Mouse (Mus musculus) forebrain, embryonic 13.5 days (tissue): Measurements from ENCODE around the gene Ampd1. TPM values are rescaled to one million over a fixed set of nuclear protein-coding genes. Genes with fewer than 3 reads are reported as not detected.

ENCODE experiments used
- ATAC-seq: fragments of 200-750 bp; cut with Nextera tagmentation; 2 replicates; pipeline ENCODE4 v1.8.0; 2017
- H3K27ac ChIP-seq: fragments of 300-500 bp; sonication (generic); 2 replicates; pipeline ENCODE4 v1.5.1; 2015; ENCODE audit warnings: inconsistent platforms, mild to moderate bottlenecking, moderate library complexity
- H3K27me3 ChIP-seq: fragments of 300-500 bp; sonication (generic); 2 replicates; pipeline ENCODE4 v1.6.1; 2015; ENCODE audit warnings: mild to moderate bottlenecking, inconsistent platforms
- H3K36me3 ChIP-seq: fragments of 300-500 bp; sonication (generic); 2 replicates; pipeline ENCODE4 v1.6.1; 2015; ENCODE audit warnings: mild to moderate bottlenecking, inconsistent platforms; ENCODE audit not compliant: poor library complexity, severe bottlenecking
- H3K4me1 ChIP-seq: fragments of 300-500 bp; sonication (generic); 2 replicates; pipeline ENCODE4 v1.6.1; 2015; ENCODE audit warnings: inconsistent platforms
- H3K4me2 ChIP-seq: fragments of 300-500 bp; sonication (generic); 2 replicates; pipeline ENCODE4 v1.6.1; 2015; ENCODE audit warnings: inconsistent platforms, mild to moderate bottlenecking, moderate library complexity
- H3K4me3 ChIP-seq: fragments of 300-500 bp; sonication (generic); 2 replicates; pipeline ENCODE4 v1.5.1; 2015; ENCODE audit warnings: mild to moderate bottlenecking, inconsistent platforms
- H3K9ac ChIP-seq: fragments of 300-500 bp; sonication (generic); 2 replicates; pipeline ENCODE4 v1.6.1; 2015; ENCODE audit warnings: mild to moderate bottlenecking, inconsistent platforms
- H3K9me3 ChIP-seq: fragments of 300-500 bp; sonication (generic); replicated peaks from 2 replicates; pipeline ENCODE4 v1.6.1; 2016; ENCODE audit warnings: inconsistent platforms
- WGBS: fragments of 180-500 bp; shearing (Covaris S2); methylation state at CpG from one replicate; pipeline ENCODE4 v1.1.7; 2015; 5-methylcytosine and 5-hydroxymethylcytosine counted together
- polyA plus RNA-seq: library from polyadenylated mRNA; unstranded; fragments of >200 nt; fragmentation: Nextera tagmentation; extraction: Ambion mirVana; gene quantifications from 2 replicates; pipeline ENCODE4 v1.2.1, GENCODE M21; 2015

The Ampd1 gene
- polyA plus RNA-seq, 1 experiment from 2014 or later = not detected

DNA sequence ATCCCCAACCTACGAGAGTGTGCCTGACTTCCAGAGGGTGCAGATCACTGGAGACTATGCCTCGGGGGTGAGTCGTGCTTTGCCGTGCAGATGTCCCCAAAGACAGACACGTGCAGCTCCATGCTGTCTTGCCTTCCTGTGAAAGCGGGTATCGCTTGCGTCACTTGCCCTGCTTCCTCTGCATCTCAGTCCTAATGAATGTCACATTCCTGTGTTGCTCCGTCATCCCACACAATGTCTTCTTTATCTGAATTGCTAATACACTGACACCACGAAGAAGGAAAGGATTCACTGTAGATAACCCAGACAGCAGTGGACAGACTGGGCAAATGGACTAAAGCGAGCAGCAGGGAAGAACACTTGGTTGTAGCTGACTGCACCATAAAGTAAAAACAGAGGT is 7.2 kb downstream of the Ampd1 start:
- H3K9me3 ChIP-seq = no peaks in the 10 kb centered on the region
- H3K4me2 ChIP-seq = no peak overlapping the region
- no peak for ATAC-seq
- WGBS = 72% methylated on average over 11 of the region's 11 CpGs
- H3K4me1 ChIP-seq = no peaks in the 10 kb centered on the region
- H3K27me3 ChIP-seq = 0 out of 2 replicates have a peak, but pooled peaks cover 2% of the 10 kb centered on the region
- no peaks in the 10 kb centered on the region for H3K36me3 ChIP-seq
- no peak overlapping the region for H3K4me3 ChIP-seq
- H3K27ac ChIP-seq = no peak overlapping the region
- no peak overlapping the region for H3K9ac ChIP-seq

GRCm38 (mm10) chr3:103081861-103082453 is 8.1 kb downstream of the Ampd1 start:
- H3K27ac ChIP-seq = no peak overlapping the region
- no peaks in the 10 kb centered on the region for H3K9me3 ChIP-seq
- H3K4me2 ChIP-seq = no peak overlapping the region
- H3K27me3 ChIP-seq = 0 out of 2 replicates have a peak, but pooled peaks cover 2% of the 10 kb centered on the region
- no peak for ATAC-seq
- H3K9ac ChIP-seq = no peak overlapping the region
- no peaks in the 10 kb centered on the region for H3K4me1 ChIP-seq
- H3K4me3 ChIP-seq = no peak overlapping the region
- no peaks in the 10 kb centered on the region for H3K36me3 ChIP-seq
- 87% methylated on average over 17 of the region's 17 CpGs for WGBS

DNA sequence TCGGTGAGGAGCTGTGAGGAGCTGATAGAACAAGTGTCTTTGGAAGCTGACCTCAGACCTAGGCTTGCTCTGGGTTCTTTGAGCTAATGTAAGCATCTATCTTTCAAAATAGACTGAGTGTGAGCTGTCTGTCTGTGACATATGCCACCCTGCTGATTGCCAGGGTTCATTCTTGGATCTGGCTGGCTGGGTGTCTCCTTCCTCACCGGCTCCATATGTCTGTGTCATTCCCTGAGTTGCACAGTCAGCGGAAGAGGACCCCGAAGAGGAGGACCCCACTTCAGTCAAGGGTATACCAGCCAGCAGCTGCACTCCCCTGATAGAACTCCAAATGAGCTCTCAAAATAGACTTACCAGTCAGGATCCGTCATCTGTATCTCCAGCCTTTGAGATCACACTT is 8.9 kb downstream of the Ampd1 start:
- no peaks in the 10 kb centered on the region for H3K4me1 ChIP-seq
- 95% methylated on average over 5 of the region's 5 CpGs for WGBS
- no peak overlapping the region for H3K4me3 ChIP-seq
- no peak for ATAC-seq
- no peak overlapping the region for H3K9ac ChIP-seq
- H3K36me3 ChIP-seq = no peaks in the 10 kb centered on the region
- no peak overlapping the region for H3K4me2 ChIP-seq
- H3K27ac ChIP-seq = no peak overlapping the region
- H3K27me3 ChIP-seq = 0 out of 2 replicates have a peak, but pooled peaks cover 2% of the 10 kb centered on the region
- H3K9me3 ChIP-seq = no peaks in the 10 kb centered on the region

- Histone ChIP-seq H3K4me2 (no peak overlapping the region), H3K9ac (no peak overlapping the region), H3K4me1 (no peaks in the 10 kb centered on the region), H3K9me3 (no peaks in the 10 kb centered on the region), H3K4me3 (no peak overlapping the region), H3K36me3 (no peaks in the 10 kb centered on the region), H3K27me3 (no peaks in the 10 kb centered on the region), H3K27ac (no peak overlapping the region)
- no peak for ATAC-seq
- 89% methylated on average over 3 of the region's 3 CpGs for WGBS
These were observed 12.2 kb downstream of the Ampd1 start for GRCm38 (mm10) chr3:103085986-103086385.

DNA sequence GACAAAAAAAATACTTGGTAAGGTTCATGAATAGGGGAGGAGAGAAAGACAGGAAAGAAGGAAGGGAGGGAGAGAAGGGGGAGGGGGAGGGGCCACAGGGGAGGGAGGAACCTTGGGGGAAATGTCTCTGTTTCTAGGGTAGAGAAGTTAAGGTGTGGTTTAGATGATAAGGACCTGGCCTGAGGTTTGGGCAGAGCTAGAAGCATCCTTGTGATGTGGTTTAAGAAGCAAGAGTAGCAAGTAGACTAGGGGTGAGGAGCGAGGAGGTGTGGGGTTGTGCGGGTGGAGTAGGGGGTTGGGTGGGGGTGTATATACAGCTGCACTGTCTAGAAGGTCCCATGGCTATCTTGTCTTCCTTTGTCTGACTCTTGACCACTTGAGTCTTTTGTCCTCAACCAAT is 17.9 kb downstream of the Ampd1 start:
- Histone ChIP-seq H3K36me3 (no peaks in the 10 kb centered on the region), H3K9ac (no peak overlapping the region), H3K27ac (no peak overlapping the region), H3K4me2 (no peak overlapping the region), H3K4me3 (no peak overlapping the region), H3K4me1 (no peaks in the 10 kb centered on the region), H3K27me3 (no peaks in the 10 kb centered on the region), H3K9me3 (no peaks in the 10 kb centered on the region)
- ATAC-seq = no peak
- WGBS = 100% methylated on average over 2 of the region's 2 CpGs

- Histone ChIP-seq H3K4me2 (no peak overlapping the region), H3K4me1 (peaks cover 13% of the 10 kb centered on the region), H3K36me3 (no peaks in the 10 kb centered on the region), H3K9ac (no peak overlapping the region), H3K4me3 (no peak overlapping the region), H3K27me3 (peaks cover 21% of the 10 kb centered on the region), H3K9me3 (no peaks in the 10 kb centered on the region), H3K27ac (no peak overlapping the region)
- WGBS = 83% methylated on average over 23 of the region's 23 CpGs
- ATAC-seq = no peak
These were observed 24.8 kb downstream of the Ampd1 start for GRCm38 (mm10) chr3:103098662-103099061.

GRCm38 (mm10) chr3:103099667-103100066 is 25.9 kb downstream of the Ampd1 start:
- Histone ChIP-seq H3K9me3 (no peaks in the 10 kb centered on the region), H3K4me1 (peaks cover 13% of the 10 kb centered on the region), H3K4me2 (no peak overlapping the region), H3K27ac (no peak overlapping the region), H3K4me3 (no peak overlapping the region), H3K36me3 (no peaks in the 10 kb centered on the region), H3K27me3 (peaks cover 31% of the 10 kb centered on the region), H3K9ac (no peak overlapping the region)
- 86% methylated on average over 6 of the region's 6 CpGs for WGBS
- no peak for ATAC-seq

GRCm38 (mm10) chr3:103100735-103101134 is 26.9 kb downstream of the Ampd1 start:
- 81% methylated on average over 2 of the region's 2 CpGs for WGBS
- Histone ChIP-seq H3K36me3 (no peaks in the 10 kb centered on the region), H3K4me1 (peaks cover 13% of the 10 kb centered on the region), H3K27ac (no peak overlapping the region), H3K9ac (no peak overlapping the region), H3K27me3 (peaks cover 31% of the 10 kb centered on the region), H3K4me3 (no peak overlapping the region), H3K9me3 (no peaks in the 10 kb centered on the region), H3K4me2 (no peak overlapping the region)
- ATAC-seq = no peak

DNA sequence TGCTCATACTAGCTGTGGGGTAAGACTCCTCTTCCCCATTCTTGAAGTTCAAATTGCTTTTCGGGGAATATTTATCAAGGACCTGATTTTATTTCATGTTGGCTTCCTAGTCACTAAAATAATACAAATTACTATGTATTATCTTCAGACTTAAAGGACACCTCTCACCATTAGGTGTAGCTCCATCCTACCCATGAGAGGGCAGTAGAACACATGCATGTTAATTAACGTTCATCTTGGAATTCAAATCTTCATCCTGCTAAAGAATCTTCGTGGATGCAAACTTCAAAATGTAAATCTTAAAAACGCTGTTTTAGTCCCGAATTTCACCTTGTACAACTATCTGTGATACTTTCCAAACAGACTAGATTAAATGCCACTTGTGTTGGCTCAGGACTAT is 27.4 kb downstream of the Ampd1 start:
- 68% methylated on average over 5 of the region's 5 CpGs for WGBS
- Histone ChIP-seq H3K36me3 (no peaks in the 10 kb centered on the region), H3K27me3 (peaks cover 31% of the 10 kb centered on the region), H3K27ac (no peak overlapping the region), H3K4me3 (no peak overlapping the region), H3K4me1 (peaks cover 13% of the 10 kb centered on the region), H3K4me2 (no peak overlapping the region), H3K9ac (no peak overlapping the region), H3K9me3 (no peaks in the 10 kb centered on the region)
- ATAC-seq = no peak

GRCm38 (mm10) chr3:103101909-103102308 is 28.1 kb downstream of the Ampd1 start:
- H3K36me3 ChIP-seq = no peaks in the 10 kb centered on the region
- WGBS = 4% methylated on average over 14 of the region's 14 CpGs
- H3K4me1 ChIP-seq = peaks cover 13% of the 10 kb centered on the region
- peak; percentile 29 for ATAC-seq
- H3K9me3 ChIP-seq = no peaks in the 10 kb centered on the region
- peak overlapping the region; percentile 71 for H3K4me2 ChIP-seq
- H3K9ac ChIP-seq = peak overlapping the region; percentile 48
- peak overlapping the region; percentile 48 for H3K4me3 ChIP-seq
- peaks cover 31% of the 10 kb centered on the region for H3K27me3 ChIP-seq
- H3K27ac ChIP-seq = no peak overlapping the region

- Histone ChIP-seq H3K9me3 (no peaks in the 10 kb centered on the region), H3K36me3 (no peaks in the 10 kb centered on the region), H3K4me1 (peaks cover 13% of the 10 kb centered on the region), H3K4me3 (peak within 1 kb of the TSS; percentile 48), H3K27me3 (peaks cover 31% of the 10 kb centered on the region), H3K4me2 (peak within 1 kb of the TSS; percentile 71), H3K9ac (peak within 1 kb of the TSS; percentile 48), H3K27ac (no peak within 1 kb of the TSS)
- 1% methylated on average over 70 of the region's 72 CpGs for WGBS
- ATAC-seq = peak; percentile 97
These were observed 28.9 kb downstream of the Ampd1 start, which contains the start of gene Dennd2c for GRCm38 (mm10) chr3:103102454-103103390. Dennd2c (plus strand) TSS chr3:103102604.

DNA sequence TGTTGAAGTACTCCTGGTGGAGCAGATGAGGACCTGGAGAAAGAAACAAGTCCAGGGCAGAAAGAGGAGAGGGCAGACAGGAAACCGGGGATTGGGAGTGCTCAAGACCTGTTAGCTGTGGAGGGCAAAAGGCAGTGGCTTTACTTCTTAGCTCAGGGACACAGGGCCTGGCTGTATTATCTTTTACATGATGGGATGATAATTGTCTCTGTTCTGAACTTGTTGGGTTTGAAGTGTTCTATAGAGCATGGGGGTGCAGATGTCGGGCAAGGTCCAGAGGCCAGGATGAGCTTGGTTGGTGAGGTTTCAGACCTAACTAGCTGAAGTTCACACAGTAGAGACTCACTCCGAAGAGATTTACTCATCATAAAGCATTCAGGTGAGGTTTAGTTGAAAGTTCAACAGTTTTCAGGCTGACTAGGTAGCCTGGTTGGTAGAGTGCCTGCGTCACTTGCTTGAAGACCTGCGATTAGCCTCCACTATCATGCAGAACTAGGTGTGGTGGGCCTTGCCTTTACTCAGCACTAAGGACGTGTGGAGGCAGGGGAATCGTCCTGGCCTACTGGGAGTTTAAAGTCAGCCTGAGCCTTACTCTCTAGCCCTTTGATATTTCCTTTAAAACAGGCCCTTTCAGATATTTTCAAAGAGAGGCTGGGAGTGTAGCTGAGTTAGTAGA is 33.9 kb downstream of the Ampd1 start:
- 89% methylated on average over 7 of the region's 7 CpGs for WGBS
- Histone ChIP-seq H3K9ac (no peak overlapping the region), H3K4me3 (no peak overlapping the region), H3K4me1 (peaks cover 5% of the 10 kb centered on the region; the same call in 1 of the 2 replicates), H3K27me3 (peaks cover 17% of the 10 kb centered on the region), H3K36me3 (no peaks in the 10 kb centered on the region), H3K4me2 (no peak overlapping the region), H3K9me3 (no peaks in the 10 kb centered on the region), H3K27ac (no peak overlapping the region)
- ATAC-seq = no peak
